Mouse (Mus musculus): Measurements from ENCODE around the gene Olfr666. TPM values are rescaled to one million over a fixed set of nuclear protein-coding genes. Genes with fewer than 3 reads are reported as not detected.

Olfr666 gene
- not detected for total RNA-seq (2023)

DNA sequence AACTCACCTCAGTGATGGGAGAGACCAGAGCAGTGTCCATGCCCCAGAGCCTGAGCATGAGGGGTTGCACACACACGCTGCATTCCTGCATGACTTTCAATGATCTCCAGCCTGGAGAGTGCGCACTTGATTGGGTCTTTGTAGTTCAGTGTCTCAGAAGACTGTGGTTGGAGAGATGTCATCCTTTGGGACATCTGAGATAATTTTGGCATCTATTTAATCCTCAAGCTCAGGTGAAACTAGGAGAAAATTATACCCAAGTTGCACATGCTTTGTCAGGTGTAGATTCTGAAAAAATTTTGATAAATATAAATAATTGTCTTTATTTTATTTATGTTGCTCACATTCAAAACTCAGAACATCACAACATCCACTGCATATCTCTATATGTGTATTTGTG, at the start of gene Olfr666:
TSS of gene Olfr666 (minus strand) at position 101 of the 400 bp plus-strand sequence.

GRCm38 (mm10) chr7:104933940-104934339, 38.2 kb upstream of the Olfr666 start, which contains the start of gene Olfr669:
TSS of gene Olfr669 (plus strand) at chr7:104934240.

GRCm38 (mm10) chr7:104927957-104928356, 32.2 kb upstream of the Olfr666 start, which contains the start of gene Olfr668:
TSS of gene Olfr668 (minus strand) at chr7:104928057.

DNA sequence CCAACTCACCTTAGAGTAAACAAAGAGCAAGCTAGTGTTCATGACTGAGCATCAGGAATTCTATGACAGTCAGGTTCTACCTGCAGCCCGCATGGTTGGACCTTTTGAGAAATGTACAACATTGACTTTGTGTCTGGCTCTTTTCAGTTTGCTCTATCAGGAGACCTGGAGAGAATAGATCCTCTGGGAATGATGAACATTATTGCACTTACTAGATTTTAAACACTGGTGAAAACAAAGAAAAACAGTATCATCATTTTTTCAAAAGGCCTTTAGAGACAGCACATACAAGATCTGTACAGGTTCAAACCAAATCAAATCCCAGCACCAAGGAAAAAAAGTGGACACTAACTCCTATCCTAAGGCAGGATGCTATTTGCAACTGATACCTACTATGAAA, 25.6 kb upstream of the Olfr666 start, which contains the start of gene Olfr667:
TSS of gene Olfr667 (minus strand) at position 101 of the 400 bp plus-strand sequence.

GRCm38 (mm10) chr7:104877731-104878130, 18.0 kb downstream of the Olfr666 start, which contains the start of gene Olfr665:
TSS of gene Olfr665 (plus strand) at chr7:104878031.

DNA sequence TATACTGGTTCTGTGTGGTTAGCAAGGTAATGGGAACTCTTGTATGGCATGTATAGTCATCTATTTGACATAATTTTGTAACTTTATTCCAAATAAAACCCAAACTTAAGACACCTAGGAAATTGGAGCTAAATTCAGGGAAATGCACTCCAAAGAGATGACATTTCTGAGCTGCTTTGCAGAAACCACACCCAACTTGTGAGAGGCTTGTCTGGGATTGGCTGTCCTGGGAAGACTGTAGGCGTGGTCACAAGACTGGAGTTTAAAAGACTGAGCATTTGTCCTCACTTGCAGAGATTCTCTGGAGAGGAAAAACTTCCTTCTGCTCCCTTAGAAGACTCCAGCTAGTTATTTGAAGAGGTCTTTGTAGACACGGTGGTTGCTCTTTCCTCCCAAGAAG, 39.0 kb downstream of the Olfr666 start, which contains the start of gene Usp17la:
TSS of gene Usp17la (plus strand) at position 301 of the 400 bp plus-strand sequence.

DNA sequence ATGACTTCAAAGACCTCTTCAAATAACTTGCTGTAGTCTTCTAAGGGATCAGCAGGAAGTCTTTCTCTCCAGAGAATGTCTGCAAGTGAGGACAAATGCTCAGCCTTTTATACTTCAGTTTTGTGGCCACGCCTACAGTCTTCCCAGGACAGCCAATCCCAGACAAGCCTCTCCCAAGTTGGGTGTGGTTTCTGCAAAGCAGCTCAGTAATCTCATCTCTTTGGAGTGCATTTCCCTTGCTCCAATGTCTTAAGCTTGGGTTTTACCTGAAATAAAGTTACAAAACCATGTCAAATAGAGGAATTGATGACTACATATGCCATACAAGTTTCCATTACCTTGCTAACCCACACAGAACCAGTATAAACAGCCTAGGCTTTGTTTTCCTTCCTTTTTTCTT, 53.2 kb downstream of the Olfr666 start, which contains the start of gene Usp17lb:
TSS of gene Usp17lb (minus strand) at position 101 of the 400 bp plus-strand sequence.

Other genes with a start within 250 kb of the Olfr666 start
- gene Olfr658, start 248.6 kb downstream of the Olfr666 start, total RNA-seq (2023), result not detected
- not detected for gene Olfr659, start 229.2 kb downstream of the Olfr666 start, total RNA-seq (2023)
- not detected for gene Olfr661, start 209.5 kb downstream of the Olfr666 start, total RNA-seq (2023)
- gene Usp17le, start 118.5 kb downstream of the Olfr666 start, total RNA-seq (2023), result not detected
- not detected for gene Usp17lb, start 53.3 kb downstream of the Olfr666 start, total RNA-seq (2023)
- gene Usp17la, start 38.9 kb downstream of the Olfr666 start, total RNA-seq (2023), result not detected
- not detected for gene Olfr665, start 17.9 kb downstream of the Olfr666 start, total RNA-seq (2023)
- gene Olfr667, start 25.5 kb upstream of the Olfr666 start, total RNA-seq (2023), result not detected
- gene Olfr668, start 32.1 kb upstream of the Olfr666 start, total RNA-seq (2023), result not detected
- not detected for gene Olfr669, start 38.3 kb upstream of the Olfr666 start, total RNA-seq (2023)
- not detected for gene Olfr670, start 66.7 kb upstream of the Olfr666 start, total RNA-seq (2023)
- gene Olfr671, start 83.2 kb upstream of the Olfr666 start, total RNA-seq (2023), result not detected
- gene Olfr672, start 106.1 kb upstream of the Olfr666 start, total RNA-seq (2023), result not detected
- gene Olfr675, start 132.5 kb upstream of the Olfr666 start, total RNA-seq (2023), result not detected
- gene Olfr676, start 136.7 kb upstream of the Olfr666 start, total RNA-seq (2023), result not detected
- gene Olfr677, start 155.4 kb upstream of the Olfr666 start, total RNA-seq (2023), result not detected
- gene Olfr678, start 168.5 kb upstream of the Olfr666 start, total RNA-seq (2023), result not detected
- gene Olfr679, start 185.3 kb upstream of the Olfr666 start, total RNA-seq (2023), result not detected
- gene Olfr680-ps1, start 196.9 kb upstream of the Olfr666 start, total RNA-seq (2023), result not detected
- not detected for gene Olfr681, start 220.9 kb upstream of the Olfr666 start, total RNA-seq (2023)

All from CD8-positive naive resting alpha-beta T cell, adult 57 days (primary cell).